Mouse (Mus musculus) liver, embryonic 14.5 days (tissue): ENCODE results near the gene Pacsin2.

ENCODE experiments used
- CTCF ChIP-seq: IDR thresholded peaks from 2 replicates; pipeline ENCODE4 v1.5.1; 2016; ENCODE audit warnings: antibody characterized with exemption, low read depth, control low read depth
- EP300 ChIP-seq: IDR thresholded peaks from 2 replicates; pipeline ENCODE4 v1.6.1; 2016; ENCODE audit warnings: antibody characterized with exemption, low read depth

GRCm38 (mm10) chr15:83418685-83419084 is 45.7 kb downstream of the Pacsin2 start:
- TF ChIP-seq CTCF (no peak), EP300 (no peak)
